Mouse (Mus musculus) limb, embryonic 14.5 days (tissue): ENCODE results near the gene Magi1. TPM values are rescaled to one million over a fixed set of nuclear protein-coding genes. Genes with fewer than 3 reads are reported as not detected.

ENCODE experiments used
- ATAC-seq: fragments of 200-750 bp; cut with Nextera tagmentation; 2 replicates; pipeline ENCODE4 v1.8.0; 2017; ENCODE audit warnings: low read depth, moderate number of reproducible peaks, moderate TSS enrichment; ENCODE audit not compliant: low FRiP score
- DNase-seq: peaks from one replicate; pipeline ENCODE4 v3.0.0-alpha.2; 2015; ENCODE audit warnings: low spot score
- H3K27ac ChIP-seq: fragments of 300-500 bp; sonication (generic); replicated peaks from 2 replicates; pipeline ENCODE4 v1.5.1; 2014; ENCODE audit warnings: low read depth, mild to moderate bottlenecking, low read length, moderate library complexity, mixed read lengths
- H3K27me3 ChIP-seq: fragments of 300-500 bp; sonication (generic); 2 replicates; pipeline ENCODE4 v1.6.1; 2014; ENCODE audit warnings: low read length, mixed read lengths; ENCODE audit not compliant: control insufficient read depth, insufficient read depth
- H3K36me3 ChIP-seq: fragments of 300-500 bp; sonication (generic); 2 replicates; pipeline ENCODE4 v1.6.1; 2014; ENCODE audit warnings: mild to moderate bottlenecking, low read length, moderate library complexity, mixed read lengths; ENCODE audit not compliant: control insufficient read depth, insufficient read depth
- H3K4me1 ChIP-seq: fragments of 300-500 bp; sonication (generic); 2 replicates; pipeline ENCODE4 v1.6.1; 2014; ENCODE audit warnings: antibody characterized with exemption, low read length, mixed read lengths; ENCODE audit not compliant: control insufficient read depth, insufficient read depth
- H3K4me2 ChIP-seq: fragments of 300-500 bp; sonication (generic); replicated peaks from 2 replicates; pipeline ENCODE4 v1.6.1; 2014; ENCODE audit warnings: low read depth, mild to moderate bottlenecking, low read length, moderate library complexity; ENCODE audit not compliant: severe bottlenecking
- H3K4me3 ChIP-seq: fragments of 300-500 bp; sonication (generic); replicated peaks from 2 replicates; pipeline ENCODE4 v1.5.1; 2014; ENCODE audit warnings: low read length
- H3K9ac ChIP-seq: fragments of 300-500 bp; sonication (generic); 2 replicates; pipeline ENCODE4 v1.6.1; 2014; ENCODE audit warnings: mild to moderate bottlenecking, low read depth, low read length, moderate library complexity; ENCODE audit not compliant: severe bottlenecking
- H3K9me3 ChIP-seq: fragments of 300-500 bp; sonication (generic); 2 replicates; pipeline ENCODE4 v1.6.1; 2016; ENCODE audit warnings: low read length; ENCODE audit not compliant: control insufficient read depth
- POLR2A ChIP-seq: fragments of 200-500 bp; IDR thresholded peaks from 2 replicates; pipeline ENCODE4 v1.8.0; 2012; ENCODE audit warnings: inconsistent platforms, mild to moderate bottlenecking, moderate library complexity, borderline replicate concordance; ENCODE audit not compliant: insufficient read depth, insufficient read length; ENCODE audit errors: extremely low read depth
- WGBS: fragments of 180-500 bp; shearing (Covaris S2); extraction: QIAGEN DNeasy Blood & Tissue Kit; methylation state at CpG from one replicate; pipeline ENCODE4 v1.1.7; 2014; 5-methylcytosine and 5-hydroxymethylcytosine counted together
- polyA plus RNA-seq, 2 experiments: library from polyadenylated mRNA; depleted of rRNA in 1 of 2; stranded (reverse) in 1 of 2; unstranded in 1 of 2; fragments of >200 nt; fragmentation: Nextera tagmentation in 1 of 2; extraction: Ambion mirVana in 1 of 2; gene quantifications; 2 replicates each; pipeline versions ENCODE4 v1.2.1 to v1.2.3; 2012 to 2014

The Magi1 gene
- polyA plus RNA-seq, 2 experiments: 9.7 to 15.0 TPM

- DNase-seq: no peak
- 83% methylated on average over 2 of the region's 2 CpGs for WGBS
- Histone ChIP-seq H3K27me3 (no peaks in the 10 kb centered on the region), H3K4me1 (no peaks in the 10 kb centered on the region), H3K27ac (no peak overlapping the region), H3K4me2 (no peak overlapping the region), H3K36me3 (no peaks in the 10 kb centered on the region), H3K9ac (no peak overlapping the region), H3K9me3 (no peaks in the 10 kb centered on the region), H3K4me3 (no peak overlapping the region)
- no peak for ATAC-seq
- TF ChIP-seq POLR2A: no peak
Measured at GRCm38 (mm10) chr6:93895721-93896120, 388.0 kb downstream of the Magi1 start.

GRCm38 (mm10) chr6:93893956-93894355 lies 389.8 kb downstream of the Magi1 start:
- H3K27ac ChIP-seq: no peak overlapping the region
- no peak overlapping the region for H3K4me3 ChIP-seq
- H3K4me2 ChIP-seq: no peak overlapping the region
- TF ChIP-seq POLR2A: no peak
- no peaks in the 10 kb centered on the region for H3K36me3 ChIP-seq
- no peak overlapping the region for H3K9ac ChIP-seq
- H3K9me3 ChIP-seq: no peaks in the 10 kb centered on the region
- no peaks in the 10 kb centered on the region for H3K4me1 ChIP-seq
- 59% methylated on average over 7 of the region's 7 CpGs for WGBS
- DNase-seq (no peak), ATAC-seq (no peak)
- H3K27me3 ChIP-seq: no peaks in the 10 kb centered on the region

GRCm38 (mm10) chr6:93892922-93893321 lies 390.8 kb downstream of the Magi1 start:
- Histone ChIP-seq H3K4me1 (no peaks in the 10 kb centered on the region), H3K27ac (no peak overlapping the region), H3K9me3 (no peaks in the 10 kb centered on the region), H3K4me3 (no peak overlapping the region), H3K36me3 (no peaks in the 10 kb centered on the region), H3K27me3 (no peaks in the 10 kb centered on the region), H3K4me2 (no peak overlapping the region), H3K9ac (no peak overlapping the region)
- no peak for TF ChIP-seq POLR2A
- no peak for DNase-seq
- ATAC-seq: no peak
- 29% methylated on average over 5 of the region's 5 CpGs for WGBS

- no peak for TF ChIP-seq POLR2A
- no peak overlapping the region for H3K4me3 ChIP-seq
- H3K4me2 ChIP-seq: no peak overlapping the region
- H3K27ac ChIP-seq: no peak overlapping the region
- H3K27me3 ChIP-seq: no peaks in the 10 kb centered on the region
- DNase-seq (no peak), ATAC-seq (no peak)
- H3K4me1 ChIP-seq: no peaks in the 10 kb centered on the region
- no peaks in the 10 kb centered on the region for H3K9me3 ChIP-seq
- 87% methylated on average over 3 of the region's 3 CpGs for WGBS
- H3K36me3 ChIP-seq: no peaks in the 10 kb centered on the region
- H3K9ac ChIP-seq: no peak overlapping the region
Measured at GRCm38 (mm10) chr6:93890011-93890410, 393.7 kb downstream of the Magi1 start.

- no peaks in the 10 kb centered on the region for H3K9me3 ChIP-seq
- H3K9ac ChIP-seq: no peak overlapping the region
- H3K36me3 ChIP-seq: no peaks in the 10 kb centered on the region
- H3K4me1 ChIP-seq: no peaks in the 10 kb centered on the region
- H3K4me3 ChIP-seq: no peak overlapping the region
- H3K27me3 ChIP-seq: no peaks in the 10 kb centered on the region
- H3K27ac ChIP-seq: no peak overlapping the region
- no peak for ATAC-seq
- TF ChIP-seq POLR2A: no peak
- H3K4me2 ChIP-seq: no peak overlapping the region
- WGBS: 51% methylated on average over 4 of the region's 4 CpGs
- no peak for DNase-seq
Measured at GRCm38 (mm10) chr6:93877337-93877736, 406.4 kb downstream of the Magi1 start.

GRCm38 (mm10) chr6:93874936-93875335 lies 408.8 kb downstream of the Magi1 start:
- H3K36me3 ChIP-seq: no peaks in the 10 kb centered on the region
- H3K27ac ChIP-seq: no peak overlapping the region
- no peak overlapping the region for H3K4me2 ChIP-seq
- DNase-seq (no peak), ATAC-seq (no peak)
- H3K4me1 ChIP-seq: no peaks in the 10 kb centered on the region
- no peaks in the 10 kb centered on the region for H3K27me3 ChIP-seq
- TF ChIP-seq POLR2A: no peak
- H3K4me3 ChIP-seq: no peak overlapping the region
- H3K9me3 ChIP-seq: no peaks in the 10 kb centered on the region
- WGBS: 85% methylated on average over 2 of the region's 2 CpGs
- no peak overlapping the region for H3K9ac ChIP-seq
